Mouse (Mus musculus): ENCODE measurements around the gene Cds2. TPM values are rescaled to one million over a fixed set of nuclear protein-coding genes. Genes with fewer than 3 reads are reported as not detected.

Gene Cds2
- polyA plus RNA-seq, 1 experiment from 2014 or later = 28.7 TPM

- H3K9ac ChIP-seq (ENCODE audit: low read length) = no peak overlapping the region
- DNase-seq (ENCODE audit: low spot score) (no peak), ATAC-seq (replicated peaks; ENCODE audit: low FRiP score) (no peak)
- H3K4me3 ChIP-seq (ENCODE audit: low read depth, low read length) = no peak overlapping the region
- no peaks in the 10 kb centered on the region for H3K36me3 ChIP-seq (ENCODE audit: control insufficient read depth, insufficient read depth, low read length)
- H3K4me2 ChIP-seq (ENCODE audit: low read depth, low read length, severe bottlenecking) = no peak overlapping the region
- no peak overlapping the region for H3K27ac ChIP-seq (ENCODE audit: low read depth, low read length)
- H3K9me3 ChIP-seq (ENCODE audit: control insufficient read depth, low read length) = no peaks in the 10 kb centered on the region
- WGBS = 81% methylated on average over 6 of the region's 6 CpGs
- H3K4me1 ChIP-seq (replicated peaks; ENCODE audit: control insufficient read depth, insufficient read depth, low read length) = no peaks in the 10 kb centered on the region; the same call in 1 of the 2 replicates
- H3K27me3 ChIP-seq (ENCODE audit: control insufficient read depth, insufficient read depth, low read length) = no peaks in the 10 kb centered on the region
These were observed 773 bp upstream of the Cds2 start for GRCm38 (mm10) chr2:132262175-132262574.

GRCm38 (mm10) chr2:132263421-132264265 lies 695 bp downstream of the Cds2 start:
- Histone ChIP-seq H3K27ac (ENCODE audit: low read depth, low read length) (peak overlapping the region; percentile 51), H3K4me2 (ENCODE audit: low read depth, low read length, severe bottlenecking) (peak overlapping the region; percentile 56), H3K9me3 (ENCODE audit: control insufficient read depth, low read length) (no peaks in the 10 kb centered on the region), H3K36me3 (ENCODE audit: control insufficient read depth, insufficient read depth, low read length) (no peaks in the 10 kb centered on the region), H3K9ac (ENCODE audit: low read length) (peak overlapping the region; percentile 75), H3K27me3 (ENCODE audit: control insufficient read depth, insufficient read depth, low read length) (no peaks in the 10 kb centered on the region), H3K4me1 (replicated peaks; ENCODE audit: control insufficient read depth, insufficient read depth, low read length) (no peaks in the 10 kb centered on the region; the same call in 1 of the 2 replicates), H3K4me3 (ENCODE audit: low read depth, low read length) (peak overlapping the region; percentile 82)
- ATAC-seq (replicated peaks; ENCODE audit: low FRiP score) = peak; percentile 29; the same call in 1 of the 2 replicates
- DNase-seq (ENCODE audit: low spot score) = peak; percentile 65
- under 1% methylated on average over 47 of the region's 47 CpGs for WGBS

- no peaks in the 10 kb centered on the region for H3K27me3 ChIP-seq (ENCODE audit: control insufficient read depth, insufficient read depth, low read length)
- ATAC-seq (replicated peaks; ENCODE audit: low FRiP score) = no peak
- H3K9ac ChIP-seq (ENCODE audit: low read length) = peak overlapping the region; percentile 75
- no peak overlapping the region for H3K27ac ChIP-seq (ENCODE audit: low read depth, low read length)
- peak overlapping the region; percentile 56 for H3K4me2 ChIP-seq (ENCODE audit: low read depth, low read length, severe bottlenecking)
- no peaks in the 10 kb centered on the region for H3K36me3 ChIP-seq (ENCODE audit: control insufficient read depth, insufficient read depth, low read length)
- peak overlapping the region; percentile 82 for H3K4me3 ChIP-seq (ENCODE audit: low read depth, low read length)
- 18% methylated on average over 6 of the region's 6 CpGs for WGBS
- no peak for DNase-seq (ENCODE audit: low spot score)
- no peaks in the 10 kb centered on the region; the same call in 1 of the 2 replicates for H3K4me1 ChIP-seq (replicated peaks; ENCODE audit: control insufficient read depth, insufficient read depth, low read length)
- no peaks in the 10 kb centered on the region for H3K9me3 ChIP-seq (ENCODE audit: control insufficient read depth, low read length)
These were observed 1.3 kb downstream of the Cds2 start for GRCm38 (mm10) chr2:132264266-132264710.

- H3K4me1 ChIP-seq (replicated peaks; ENCODE audit: control insufficient read depth, insufficient read depth, low read length) = no peaks in the 10 kb centered on the region; the same call in 1 of the 2 replicates
- no peaks in the 10 kb centered on the region for H3K27me3 ChIP-seq (ENCODE audit: control insufficient read depth, insufficient read depth, low read length)
- DNase-seq (ENCODE audit: low spot score) (no peak), ATAC-seq (replicated peaks; ENCODE audit: low FRiP score) (no peak)
- H3K27ac ChIP-seq (ENCODE audit: low read depth, low read length) = no peak overlapping the region
- no peak overlapping the region for H3K4me3 ChIP-seq (ENCODE audit: low read depth, low read length)
- H3K36me3 ChIP-seq (ENCODE audit: control insufficient read depth, insufficient read depth, low read length) = no peaks in the 10 kb centered on the region
- H3K4me2 ChIP-seq (ENCODE audit: low read depth, low read length, severe bottlenecking) = no peak overlapping the region
- whole genome bisulfite sequencing = 91% methylated on average over 9 of the region's 9 CpGs
- no peaks in the 10 kb centered on the region for H3K9me3 ChIP-seq (ENCODE audit: control insufficient read depth, low read length)
- H3K9ac ChIP-seq (ENCODE audit: low read length) = no peak overlapping the region
These were observed 2.2 kb downstream of the Cds2 start for GRCm38 (mm10) chr2:132265196-132265595.

- ATAC-seq (replicated peaks; ENCODE audit: low FRiP score) (no peak), DNase-seq (ENCODE audit: low spot score) (no peak)
- no peak overlapping the region for H3K27ac ChIP-seq (ENCODE audit: low read depth, low read length)
- H3K9ac ChIP-seq (ENCODE audit: low read length) = no peak overlapping the region
- 92% methylated on average over 3 of the region's 3 CpGs for WGBS
- no peaks in the 10 kb centered on the region for H3K36me3 ChIP-seq (ENCODE audit: control insufficient read depth, insufficient read depth, low read length)
- H3K9me3 ChIP-seq (ENCODE audit: control insufficient read depth, low read length) = no peaks in the 10 kb centered on the region
- H3K4me3 ChIP-seq (ENCODE audit: low read depth, low read length) = no peak overlapping the region
- H3K4me2 ChIP-seq (ENCODE audit: low read depth, low read length, severe bottlenecking) = no peak overlapping the region
- H3K4me1 ChIP-seq (replicated peaks; ENCODE audit: control insufficient read depth, insufficient read depth, low read length) = no peaks in the 10 kb centered on the region; the same call in 1 of the 2 replicates
- no peaks in the 10 kb centered on the region for H3K27me3 ChIP-seq (ENCODE audit: control insufficient read depth, insufficient read depth, low read length)
These were observed 3.1 kb downstream of the Cds2 start for GRCm38 (mm10) chr2:132266086-132266485.

- Histone ChIP-seq H3K9ac (ENCODE audit: low read length) (no peak overlapping the region), H3K4me3 (ENCODE audit: low read depth, low read length) (no peak overlapping the region), H3K9me3 (ENCODE audit: control insufficient read depth, low read length) (no peaks in the 10 kb centered on the region), H3K4me1 (replicated peaks; ENCODE audit: control insufficient read depth, insufficient read depth, low read length) (no peaks in the 10 kb centered on the region; the same call in 1 of the 2 replicates), H3K27me3 (ENCODE audit: control insufficient read depth, insufficient read depth, low read length) (no peaks in the 10 kb centered on the region), H3K27ac (ENCODE audit: low read depth, low read length) (no peak overlapping the region), H3K36me3 (ENCODE audit: control insufficient read depth, insufficient read depth, low read length) (no peaks in the 10 kb centered on the region), H3K4me2 (ENCODE audit: low read depth, low read length, severe bottlenecking) (no peak overlapping the region)
- ATAC-seq (replicated peaks; ENCODE audit: low FRiP score) (no peak), DNase-seq (ENCODE audit: low spot score) (no peak)
- 93% methylated on average over 3 of the region's 3 CpGs for WGBS
These were observed 6.3 kb downstream of the Cds2 start for GRCm38 (mm10) chr2:132269217-132269616.

- H3K27ac ChIP-seq (ENCODE audit: low read depth, low read length) = no peak overlapping the region
- no peaks in the 10 kb centered on the region for H3K27me3 ChIP-seq (ENCODE audit: control insufficient read depth, insufficient read depth, low read length)
- H3K9me3 ChIP-seq (ENCODE audit: control insufficient read depth, low read length) = no peaks in the 10 kb centered on the region; the same call in 1 of the 2 replicates
- no peaks in the 10 kb centered on the region for H3K36me3 ChIP-seq (ENCODE audit: control insufficient read depth, insufficient read depth, low read length)
- no peaks in the 10 kb centered on the region for H3K4me1 ChIP-seq (replicated peaks; ENCODE audit: control insufficient read depth, insufficient read depth, low read length)
- no peak overlapping the region for H3K9ac ChIP-seq (ENCODE audit: low read length)
- no peak overlapping the region for H3K4me3 ChIP-seq (ENCODE audit: low read depth, low read length)
- 93% methylated on average over 2 of the region's 2 CpGs for WGBS
- ATAC-seq (replicated peaks; ENCODE audit: low FRiP score) (no peak), DNase-seq (ENCODE audit: low spot score) (no peak)
- H3K4me2 ChIP-seq (ENCODE audit: low read depth, low read length, severe bottlenecking) = no peak overlapping the region
These were observed 7.5 kb downstream of the Cds2 start for GRCm38 (mm10) chr2:132270331-132270951.

- H3K9ac ChIP-seq (ENCODE audit: low read length) = no peak overlapping the region
- H3K4me1 ChIP-seq (replicated peaks; ENCODE audit: control insufficient read depth, insufficient read depth, low read length) = no peaks in the 10 kb centered on the region
- H3K27ac ChIP-seq (ENCODE audit: low read depth, low read length) = no peak overlapping the region
- H3K4me3 ChIP-seq (ENCODE audit: low read depth, low read length) = no peak overlapping the region
- H3K36me3 ChIP-seq (ENCODE audit: control insufficient read depth, insufficient read depth, low read length) = no peaks in the 10 kb centered on the region
- no peak overlapping the region for H3K4me2 ChIP-seq (ENCODE audit: low read depth, low read length, severe bottlenecking)
- no peaks in the 10 kb centered on the region; the same call in 1 of the 2 replicates for H3K9me3 ChIP-seq (ENCODE audit: control insufficient read depth, low read length)
- DNase-seq (ENCODE audit: low spot score) (no peak), ATAC-seq (replicated peaks; ENCODE audit: low FRiP score) (no peak)
- no peaks in the 10 kb centered on the region for H3K27me3 ChIP-seq (ENCODE audit: control insufficient read depth, insufficient read depth, low read length)
- 79% methylated on average over 6 of the region's 6 CpGs for WGBS
These were observed 9.9 kb downstream of the Cds2 start for GRCm38 (mm10) chr2:132272694-132273389.
